Mouse (Mus musculus) bone marrow, adult 2 months (tissue): ENCODE measurements around the gene Usp17lb.

Source experiments
- CTCF ChIP-seq: fragments of 200-500 bp; IDR thresholded peaks from 2 replicates; pipeline ENCODE4 v1.5.1; 2011; ENCODE audit warnings: low read length, control low read depth; ENCODE audit not compliant: control insufficient read depth, insufficient read depth
- POLR2A ChIP-seq: fragments of 200-500 bp; IDR thresholded peaks from 2 replicates; pipeline ENCODE4 v1.6.1; 2011; ENCODE audit warnings: low read depth, mild to moderate bottlenecking, control low read depth, low read length, borderline replicate concordance; ENCODE audit not compliant: control insufficient read depth

DNA sequence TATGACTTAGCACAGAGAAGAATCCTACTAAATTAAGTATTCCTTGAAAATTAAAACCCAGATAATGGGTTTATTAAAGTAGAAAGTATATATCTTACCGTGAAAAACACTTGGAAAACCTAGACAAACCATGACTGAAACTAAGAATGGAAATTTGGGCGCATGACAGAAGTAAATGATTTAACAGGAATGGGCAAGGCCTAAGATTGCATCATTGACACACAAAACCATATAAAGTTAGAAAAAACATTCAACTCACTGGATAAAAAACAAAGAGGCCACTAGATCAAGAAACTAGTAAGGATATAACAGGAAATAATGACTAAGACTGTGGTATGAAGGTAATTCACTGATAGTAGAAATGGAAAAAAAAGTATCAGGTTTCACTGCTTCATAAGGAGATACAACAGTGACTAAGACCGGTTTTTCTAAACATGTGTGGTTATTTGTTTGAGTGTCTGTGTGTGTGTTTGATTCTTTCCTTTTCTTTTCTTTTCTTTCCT lies 12.9 kb upstream of the Usp17lb start:
- no peak for TF ChIP-seq CTCF
- TF ChIP-seq POLR2A = no peak
